Mouse (Mus musculus) embryonic facial prominence, embryonic 11.5 days (tissue): ENCODE measurements around the gene Vat1. TPM values are rescaled to one million over a fixed set of nuclear protein-coding genes. Genes with fewer than 3 reads are reported as not detected.
"Not testable (repeated sequence)": the region's sequence is repeated elsewhere in the genome, so short reads cannot be mapped to it uniquely, and the experiment has no call there.

Experiments
- ATAC-seq: fragments of 200-750 bp; cut with Nextera tagmentation; replicated peaks from 2 replicates; pipeline ENCODE4 v1.8.0; 2017; ENCODE audit warnings: low read depth; ENCODE audit not compliant: insufficient number of reproducible peaks, low FRiP score, low TSS enrichment
- DNase-seq: peaks from one replicate; pipeline ENCODE4 v3.0.0-alpha.2; 2015; ENCODE audit warnings: low spot score
- H3K27ac ChIP-seq: fragments of 300-500 bp; sonication (generic); replicated peaks from 2 replicates; pipeline ENCODE4 v1.5.1; 2014; ENCODE audit warnings: mild to moderate bottlenecking, low read depth, low read length, control low read depth
- H3K27me3 ChIP-seq: fragments of 300-500 bp; sonication (generic); 2 replicates; pipeline ENCODE4 v1.6.1; 2014; ENCODE audit warnings: mild to moderate bottlenecking, low read length, moderate library complexity, mixed read lengths; ENCODE audit not compliant: control insufficient read depth, insufficient read depth
- H3K36me3 ChIP-seq: fragments of 300-500 bp; sonication (generic); replicated peaks from 2 replicates; pipeline ENCODE4 v1.6.1; 2014; ENCODE audit warnings: low read depth, mild to moderate bottlenecking, low read length, moderate library complexity, mixed read lengths; ENCODE audit not compliant: control insufficient read depth, insufficient read depth
- H3K4me1 ChIP-seq: fragments of 300-500 bp; sonication (generic); 2 replicates; pipeline ENCODE4 v1.6.1; 2014; ENCODE audit warnings: low read length, mixed read lengths; ENCODE audit not compliant: control insufficient read depth, insufficient read depth
- H3K4me2 ChIP-seq: fragments of 300-500 bp; sonication (generic); 2 replicates; pipeline ENCODE4 v1.6.1; 2014; ENCODE audit warnings: low read depth, mild to moderate bottlenecking, control low read depth, low read length, moderate library complexity
- H3K4me3 ChIP-seq: fragments of 300-500 bp; sonication (generic); 2 replicates; pipeline ENCODE4 v1.5.1; 2014; ENCODE audit warnings: low read depth, low read length, control low read depth
- H3K9ac ChIP-seq: fragments of 300-500 bp; sonication (generic); replicated peaks from 2 replicates; pipeline ENCODE4 v1.6.1; 2014; ENCODE audit warnings: mild to moderate bottlenecking, control low read depth, low read length
- H3K9me3 ChIP-seq: fragments of 300-500 bp; sonication (generic); replicated peaks from 2 replicates; pipeline ENCODE4 v1.6.1; 2016; ENCODE audit warnings: mild to moderate bottlenecking, low read length, inconsistent platforms, mixed read lengths; ENCODE audit not compliant: control insufficient read depth
- WGBS: fragments of 180-500 bp; shearing (Covaris S2); extraction: QIAGEN DNeasy Blood & Tissue Kit; methylation state at CpG from one replicate; pipeline ENCODE4 v1.1.7; 2014; 5-methylcytosine and 5-hydroxymethylcytosine counted together
- polyA plus RNA-seq: library from polyadenylated mRNA; unstranded; fragments of >200 nt; fragmentation: Nextera tagmentation; extraction: Ambion mirVana; gene quantifications from 2 replicates; pipeline ENCODE4 v1.2.1, GENCODE M21; 2014

The Vat1 gene
- polyA plus RNA-seq, 1 experiment from 2014 or later: 20.9 TPM

DNA sequence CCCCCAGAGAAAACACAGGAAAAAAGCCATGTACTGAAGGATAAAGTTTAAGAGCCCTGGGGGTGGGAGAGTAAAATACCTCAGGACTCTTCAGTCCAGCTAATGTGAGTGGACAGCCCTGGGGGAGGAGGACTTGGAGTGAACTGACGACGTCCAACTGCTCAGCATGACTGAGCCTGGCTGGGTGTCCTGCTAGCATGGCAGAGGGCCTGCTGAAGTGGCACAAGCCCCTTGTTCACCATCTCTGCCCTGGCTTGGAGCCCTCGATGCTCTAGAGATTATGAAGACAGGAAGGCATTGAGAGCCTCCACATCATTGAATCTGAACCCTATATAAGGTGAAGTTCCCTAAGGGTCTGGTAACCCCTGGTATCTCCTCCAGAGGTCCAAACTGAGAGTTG lies 5.9 kb upstream of the Vat1 start:
- H3K4me1 ChIP-seq: no peaks in the 10 kb centered on the region
- H3K4me3 ChIP-seq: no peak overlapping the region
- WGBS: 61% methylated on average over 3 of the region's 3 CpGs
- no peak overlapping the region for H3K27ac ChIP-seq
- no peak overlapping the region for H3K4me2 ChIP-seq
- no peak overlapping the region for H3K9ac ChIP-seq
- no peaks in the 10 kb centered on the region for H3K9me3 ChIP-seq
- DNase-seq (no peak), ATAC-seq (no peak)
- H3K36me3 ChIP-seq: no peaks in the 10 kb centered on the region
- H3K27me3 ChIP-seq: no peaks in the 10 kb centered on the region

DNA sequence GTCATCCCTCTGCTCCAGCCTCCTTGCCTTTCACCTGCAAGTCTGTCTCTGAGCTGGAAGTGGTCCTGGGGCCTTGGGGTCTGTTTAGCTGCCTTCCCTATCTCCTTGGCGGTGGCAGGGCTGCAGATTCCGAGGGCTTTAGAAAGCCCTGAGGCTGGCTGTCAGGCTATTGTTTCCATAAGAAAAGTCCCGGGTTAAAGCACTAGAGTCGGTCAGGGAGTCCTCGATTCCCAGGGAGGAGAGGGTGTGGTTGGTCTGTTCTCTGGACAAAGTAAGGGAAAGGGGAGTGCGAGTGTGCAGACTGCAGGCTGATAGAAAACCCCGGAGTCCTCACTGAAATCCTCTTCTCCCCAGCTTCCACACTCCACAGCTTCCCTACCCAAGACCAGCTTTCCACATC lies 4.2 kb upstream of the Vat1 start:
- H3K9me3 ChIP-seq: no peaks in the 10 kb centered on the region
- no peak overlapping the region for H3K4me2 ChIP-seq
- no peak overlapping the region for H3K9ac ChIP-seq
- H3K27ac ChIP-seq: no peak overlapping the region
- WGBS: 25% methylated on average over 7 of the region's 7 CpGs
- H3K36me3 ChIP-seq: no peaks in the 10 kb centered on the region
- no peak overlapping the region for H3K4me3 ChIP-seq
- H3K4me1 ChIP-seq: no peaks in the 10 kb centered on the region; the same call in 1 of the 2 replicates
- H3K27me3 ChIP-seq: no peaks in the 10 kb centered on the region
- ATAC-seq (no peak), DNase-seq (no peak)

DNA sequence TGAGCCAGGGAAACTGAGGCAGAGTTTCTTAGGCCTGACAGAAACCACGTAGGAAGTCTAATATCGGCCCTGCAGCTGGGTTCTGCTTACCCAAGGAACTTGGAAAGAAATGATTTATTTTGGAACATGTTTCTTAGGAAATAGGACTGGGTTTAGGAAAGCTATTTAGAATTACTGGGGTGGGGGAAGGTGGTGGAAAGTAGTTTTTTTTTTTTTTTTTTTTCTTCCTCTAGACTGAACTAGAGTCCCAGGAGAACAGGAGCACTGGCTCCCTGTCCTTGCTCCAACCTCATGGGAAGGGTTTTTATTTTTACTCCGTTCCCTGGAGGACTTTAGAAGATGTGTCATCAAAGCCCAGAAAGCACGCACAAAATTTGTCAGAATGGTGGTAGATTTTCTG lies 3.1 kb upstream of the Vat1 start:
- Histone ChIP-seq H3K36me3 (no peaks in the 10 kb centered on the region), H3K4me3 (peak overlapping the region; percentile 70), H3K9ac (peak overlapping the region; percentile 72; the same call in 1 of the 2 replicates), H3K27me3 (no peaks in the 10 kb centered on the region), H3K4me1 (peaks cover 5% of the 10 kb centered on the region; the same call in 1 of the 2 replicates), H3K27ac (no peak overlapping the region), H3K9me3 (no peaks in the 10 kb centered on the region), H3K4me2 (peak overlapping the region; percentile 76)
- ATAC-seq (no peak), DNase-seq (no peak)
- WGBS: 73% methylated on average over 4 of the region's 4 CpGs

DNA sequence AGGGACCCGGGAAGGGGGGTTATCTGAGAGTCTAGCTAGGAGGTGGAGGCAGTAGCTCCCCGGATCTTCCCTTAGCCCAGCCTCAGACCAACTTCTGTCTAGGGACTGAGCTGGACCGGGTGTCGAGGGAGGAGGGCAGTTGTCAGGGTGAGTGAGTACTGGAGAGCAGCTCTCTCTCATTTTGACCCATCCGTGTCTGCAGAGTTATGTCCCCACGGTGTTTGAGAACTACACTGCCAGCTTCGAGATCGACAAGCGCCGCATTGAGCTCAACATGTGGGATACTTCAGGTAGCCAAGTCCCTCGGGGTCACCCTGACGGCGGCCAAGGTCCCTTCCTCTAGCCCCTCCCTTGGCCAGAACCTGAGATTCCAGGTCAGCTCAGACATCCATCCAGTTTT lies 2.7 kb upstream of the Vat1 start:
- Histone ChIP-seq H3K27me3 (no peaks in the 10 kb centered on the region), H3K4me2 (peak overlapping the region; percentile 76), H3K27ac (0 out of 2 replicates have a peak overlapping the region, but pooled peaks have one; percentile 8), H3K36me3 (no peaks in the 10 kb centered on the region), H3K4me3 (peak overlapping the region; percentile 70), H3K4me1 (peaks cover 5% of the 10 kb centered on the region; the same call in 1 of the 2 replicates), H3K9me3 (no peaks in the 10 kb centered on the region), H3K9ac (peak overlapping the region; percentile 72)
- 4% methylated on average over 13 of the region's 13 CpGs for WGBS
- no peak; the same call in 1 of the 2 replicates for ATAC-seq
- no peak for DNase-seq

DNA sequence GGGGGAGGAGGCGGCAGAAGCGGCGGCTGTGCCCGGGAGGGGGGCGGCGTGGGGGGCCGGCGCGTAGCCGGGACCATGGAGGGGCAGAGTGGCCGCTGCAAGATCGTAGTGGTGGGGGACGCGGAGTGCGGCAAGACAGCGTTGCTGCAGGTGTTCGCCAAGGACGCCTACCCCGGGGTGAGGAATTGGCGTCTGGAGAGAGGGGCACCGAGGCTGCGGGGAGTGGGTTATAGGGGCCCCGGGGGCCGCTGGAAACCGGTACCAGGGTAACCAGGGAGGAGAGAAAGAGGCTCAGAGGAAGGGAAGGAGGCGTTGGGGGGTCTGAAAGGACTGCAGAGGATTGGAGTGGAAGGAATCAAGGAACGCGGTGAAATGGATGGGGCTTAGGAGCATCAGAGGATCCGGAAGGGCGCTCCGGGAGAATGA lies 2.2 kb upstream of the Vat1 start:
- peak overlapping the region; percentile 72 for H3K9ac ChIP-seq
- H3K4me2 ChIP-seq: peak overlapping the region; percentile 76
- DNase-seq (peak; percentile 39), ATAC-seq (peak; percentile 20)
- no peaks in the 10 kb centered on the region for H3K27me3 ChIP-seq
- H3K9me3 ChIP-seq: no peaks in the 10 kb centered on the region
- H3K36me3 ChIP-seq: no peaks in the 10 kb centered on the region
- H3K4me1 ChIP-seq: peaks cover 5% of the 10 kb centered on the region; the same call in 1 of the 2 replicates
- H3K27ac ChIP-seq: peak overlapping the region; percentile 8; the same call in 1 of the 2 replicates
- H3K4me3 ChIP-seq: peak overlapping the region; percentile 70
- WGBS: under 1% methylated on average over 29 of the region's 31 CpGs

DNA sequence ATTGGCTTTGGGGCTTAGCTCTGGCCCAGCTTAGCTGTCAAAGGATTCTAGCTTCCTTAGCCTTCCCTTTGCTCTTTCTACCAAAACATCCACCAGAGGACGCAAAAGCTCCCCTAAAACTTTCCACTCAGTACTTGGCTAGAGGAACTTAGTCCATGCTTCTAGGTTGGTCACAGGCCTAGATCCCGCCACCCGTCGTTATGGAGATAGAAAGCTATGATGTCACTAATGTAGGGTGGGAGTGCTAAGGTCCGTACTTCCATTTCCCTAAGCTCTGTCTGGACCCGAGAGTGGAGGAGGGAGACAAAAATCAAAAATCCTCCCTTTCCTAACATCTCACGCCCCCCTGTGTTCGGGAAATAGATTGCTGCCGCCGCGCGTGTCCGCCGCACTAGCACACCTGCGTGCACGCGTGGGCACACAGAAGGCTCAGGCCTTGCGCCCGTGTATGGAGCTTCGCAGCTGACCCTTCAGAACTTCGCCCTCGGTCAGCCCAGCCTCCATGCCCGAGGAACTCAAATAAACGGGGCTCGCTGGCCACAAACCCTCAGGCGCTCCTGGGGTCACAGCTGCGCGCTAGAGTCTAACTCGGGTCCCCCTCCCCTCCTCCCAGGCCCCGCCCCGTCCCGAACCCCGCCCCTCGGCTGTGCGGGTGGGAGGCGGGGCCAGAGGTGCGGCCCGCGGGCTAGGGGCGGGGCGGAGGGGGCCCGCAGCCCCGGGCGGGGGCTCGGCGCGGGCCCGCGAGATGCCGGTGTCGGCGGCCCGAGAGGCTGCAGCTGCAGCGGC lies 1.6 kb upstream of the Vat1 start:
- no peak overlapping the region; the same call in 1 of the 2 replicates for H3K27ac ChIP-seq
- peak; percentile 46 for ATAC-seq
- peaks cover 5% of the 10 kb centered on the region; the same call in 1 of the 2 replicates for H3K4me1 ChIP-seq
- no peaks in the 10 kb centered on the region for H3K27me3 ChIP-seq
- DNase-seq: peak; percentile 87
- no peaks in the 10 kb centered on the region for H3K36me3 ChIP-seq
- WGBS: under 1% methylated on average over 37 of the region's 54 CpGs
- H3K9me3 ChIP-seq: no peaks in the 10 kb centered on the region
- H3K4me3 ChIP-seq: peak overlapping the region; percentile 70
- H3K9ac ChIP-seq: peak overlapping the region; percentile 72
- H3K4me2 ChIP-seq: peak overlapping the region; percentile 76

DNA sequence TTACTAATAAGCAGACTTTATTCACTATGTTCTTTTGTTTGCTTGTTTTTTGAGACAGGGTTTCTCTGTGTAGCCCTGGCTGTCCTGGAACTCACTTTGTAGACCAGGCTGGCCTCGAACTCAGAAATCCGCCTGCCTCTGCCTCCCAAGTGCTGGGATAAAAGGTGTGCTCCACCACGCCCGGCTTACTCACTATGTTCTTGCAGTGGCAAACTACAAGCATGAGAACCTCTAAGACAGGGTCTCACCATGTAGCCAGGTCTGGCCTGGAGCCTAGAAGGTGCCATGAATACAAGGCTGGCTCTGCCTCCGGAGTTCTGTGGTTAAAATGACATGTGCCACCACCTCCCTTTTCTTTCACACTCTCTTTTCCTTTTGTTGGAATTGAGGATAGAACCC lies 521 bp upstream of the Vat1 start:
- H3K27ac ChIP-seq: not testable (repeated sequence)

More for the DNA sequence above, 521 bp upstream of the Vat1 start:
- not testable (repeated sequence) for ATAC-seq, H3K4me3 ChIP-seq, DNase-seq, H3K9ac ChIP-seq, H3K9me3 ChIP-seq, H3K36me3 ChIP-seq, H3K27me3 ChIP-seq, H3K4me1 ChIP-seq
- peak overlapping the region; percentile 98; the same call in 1 of the 2 replicates for H3K4me2 ChIP-seq
- 61% methylated on average over 5 of the region's 5 CpGs for WGBS
